Mouse (Mus musculus): ENCODE results near the gene Cps1.

GRCm38 (mm10) chr1:67182201-67182600 lies 59.4 kb downstream of the Cps1 start:
- no peak for TF ChIP-seq POLR2A (IDR thresholded peaks at IDR 0.05; ENCODE audit: borderline replicate concordance, low read depth, low read length)
- TF ChIP-seq CTCF (IDR thresholded peaks at IDR 0.05; ENCODE audit: low read depth, low read length), result no peak
